Mouse (Mus musculus) midbrain, embryonic 14.5 days (tissue): ENCODE measurements around the gene Fam222b. TPM values are rescaled to one million over a fixed set of nuclear protein-coding genes. Genes with fewer than 3 reads are reported as not detected.

Source experiments
- ATAC-seq: fragments of 200-750 bp; cut with Nextera tagmentation; 2 replicates; pipeline ENCODE4 v1.8.0; 2017; ENCODE audit warnings: moderate number of reproducible peaks, moderate library complexity; ENCODE audit not compliant: low FRiP score, low TSS enrichment
- DNase-seq: peaks from one replicate; pipeline ENCODE4 v3.0.0-alpha.2; 2015
- H3K27ac ChIP-seq: fragments of 300-500 bp; sonication (generic); replicated peaks from 2 replicates; pipeline ENCODE4 v1.5.1; 2014; ENCODE audit warnings: mild to moderate bottlenecking, low read depth, low read length, moderate library complexity
- H3K27me3 ChIP-seq: fragments of 300-500 bp; sonication (generic); 2 replicates; pipeline ENCODE4 v1.6.1; 2014; ENCODE audit warnings: low read length, control low read depth, mixed read lengths; ENCODE audit not compliant: control insufficient read depth, insufficient read depth
- H3K36me3 ChIP-seq: fragments of 300-500 bp; sonication (generic); 2 replicates; pipeline ENCODE4 v1.6.1; 2014; ENCODE audit warnings: low read length, control low read depth; ENCODE audit not compliant: control insufficient read depth, insufficient read depth
- H3K4me1 ChIP-seq: fragments of 300-500 bp; sonication (generic); 2 replicates; pipeline ENCODE4 v1.6.1; 2014; ENCODE audit warnings: mild to moderate bottlenecking, antibody characterized with exemption, low read length, control low read depth; ENCODE audit not compliant: control insufficient read depth, insufficient read depth
- H3K4me2 ChIP-seq: fragments of 300-500 bp; sonication (generic); 2 replicates; pipeline ENCODE4 v1.6.1; 2014; ENCODE audit warnings: mild to moderate bottlenecking, low read length, moderate library complexity
- H3K4me3 ChIP-seq: fragments of 300-500 bp; sonication (generic); replicated peaks from 2 replicates; pipeline ENCODE4 v1.5.1; 2014; ENCODE audit warnings: low read depth, low read length
- H3K9ac ChIP-seq: fragments of 300-500 bp; sonication (generic); replicated peaks from 2 replicates; pipeline ENCODE4 v1.6.1; 2014; ENCODE audit warnings: mild to moderate bottlenecking, low read length, moderate library complexity
- H3K9me3 ChIP-seq: fragments of 300-500 bp; sonication (generic); 2 replicates; pipeline ENCODE4 v1.6.1; 2016; ENCODE audit warnings: low read length, control low read depth, mixed read lengths; ENCODE audit not compliant: control insufficient read depth
- WGBS: fragments of 180-500 bp; shearing (Covaris S2); extraction: QIAGEN DNeasy Blood & Tissue Kit; methylation state at CpG from one replicate; pipeline ENCODE4 v1.1.7; 2014; 5-methylcytosine and 5-hydroxymethylcytosine counted together
- polyA plus RNA-seq: library from polyadenylated mRNA; unstranded; fragments of >200 nt; fragmentation: Nextera tagmentation; extraction: Ambion mirVana; gene quantifications from 2 replicates; pipeline ENCODE4 v1.2.1, GENCODE M21; 2014

Gene Fam222b
- polyA plus RNA-seq, 1 experiment from 2014 or later, result 30.4 TPM

DNA sequence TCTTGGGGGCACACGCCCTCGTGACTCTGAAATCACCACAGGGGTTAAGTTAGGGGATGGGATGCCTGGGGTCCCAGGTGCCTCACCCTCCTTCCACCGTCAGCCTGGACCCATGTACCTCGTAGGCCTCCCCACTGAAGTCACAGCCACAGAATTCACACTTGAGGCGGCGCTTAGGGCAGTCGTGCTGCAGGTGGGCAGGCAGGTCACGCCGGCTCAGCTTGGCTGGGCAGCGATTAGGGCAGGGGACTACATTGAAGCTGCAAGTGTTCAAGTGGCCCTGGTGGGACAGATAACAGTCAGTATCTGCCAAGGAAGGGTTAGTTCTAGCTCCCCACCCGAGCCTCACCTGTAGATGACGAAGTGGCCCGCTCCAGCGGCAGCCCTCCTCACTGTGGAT lies 66.7 kb downstream of the Fam222b start:
- 92% methylated on average over 14 of the region's 14 CpGs for WGBS
- Histone ChIP-seq H3K9ac (no peak overlapping the region), H3K4me2 (no peak overlapping the region), H3K27me3 (no peaks in the 10 kb centered on the region), H3K9me3 (no peaks in the 10 kb centered on the region), H3K4me1 (peaks cover 25% of the 10 kb centered on the region), H3K4me3 (no peak overlapping the region), H3K36me3 (peaks cover 58% of the 10 kb centered on the region), H3K27ac (no peak overlapping the region)
- DNase-seq (no peak), ATAC-seq (no peak)

GRCm38 (mm10) chr11:78161968-78162367 lies 67.5 kb downstream of the Fam222b start:
- peak overlapping the region; percentile 86 for H3K4me2 ChIP-seq
- 0 out of 2 replicates have a peak overlapping the region, but pooled peaks have one; percentile 100 for H3K4me3 ChIP-seq
- H3K4me1 ChIP-seq, result peaks cover 26% of the 10 kb centered on the region
- H3K27ac ChIP-seq, result peak overlapping the region; percentile 97; the same call in 1 of the 2 replicates
- peak overlapping the region; percentile 100; the same call in 1 of the 2 replicates for H3K9ac ChIP-seq
- H3K27me3 ChIP-seq, result no peaks in the 10 kb centered on the region
- ATAC-seq (no peak), DNase-seq (no peak)
- WGBS, result 72% methylated on average over 4 of the region's 4 CpGs
- H3K36me3 ChIP-seq, result peaks cover 52% of the 10 kb centered on the region
- H3K9me3 ChIP-seq, result no peaks in the 10 kb centered on the region

- Histone ChIP-seq H3K36me3 (peaks cover 48% of the 10 kb centered on the region), H3K4me1 (peaks cover 26% of the 10 kb centered on the region), H3K4me2 (peak overlapping the region; percentile 86), H3K27me3 (no peaks in the 10 kb centered on the region), H3K9me3 (no peaks in the 10 kb centered on the region), H3K4me3 (peak overlapping the region; percentile 100), H3K27ac (peak overlapping the region; percentile 97), H3K9ac (peak overlapping the region; percentile 100)
- 33% methylated on average over 6 of the region's 6 CpGs for WGBS
- DNase-seq, result no peak
- no peak for ATAC-seq
Observed at GRCm38 (mm10) chr11:78162504-78162903, 68.0 kb downstream of the Fam222b start.

GRCm38 (mm10) chr11:78163045-78163444 lies 68.6 kb downstream of the Fam222b start:
- Histone ChIP-seq H3K4me1 (peaks cover 26% of the 10 kb centered on the region), H3K36me3 (peaks cover 43% of the 10 kb centered on the region), H3K9ac (peak overlapping the region; percentile 100), H3K4me2 (peak overlapping the region; percentile 86), H3K27me3 (no peaks in the 10 kb centered on the region), H3K4me3 (peak overlapping the region; percentile 100), H3K27ac (peak overlapping the region; percentile 97), H3K9me3 (no peaks in the 10 kb centered on the region)
- 93% methylated on average over 2 of the region's 2 CpGs for WGBS
- DNase-seq (no peak), ATAC-seq (no peak)

DNA sequence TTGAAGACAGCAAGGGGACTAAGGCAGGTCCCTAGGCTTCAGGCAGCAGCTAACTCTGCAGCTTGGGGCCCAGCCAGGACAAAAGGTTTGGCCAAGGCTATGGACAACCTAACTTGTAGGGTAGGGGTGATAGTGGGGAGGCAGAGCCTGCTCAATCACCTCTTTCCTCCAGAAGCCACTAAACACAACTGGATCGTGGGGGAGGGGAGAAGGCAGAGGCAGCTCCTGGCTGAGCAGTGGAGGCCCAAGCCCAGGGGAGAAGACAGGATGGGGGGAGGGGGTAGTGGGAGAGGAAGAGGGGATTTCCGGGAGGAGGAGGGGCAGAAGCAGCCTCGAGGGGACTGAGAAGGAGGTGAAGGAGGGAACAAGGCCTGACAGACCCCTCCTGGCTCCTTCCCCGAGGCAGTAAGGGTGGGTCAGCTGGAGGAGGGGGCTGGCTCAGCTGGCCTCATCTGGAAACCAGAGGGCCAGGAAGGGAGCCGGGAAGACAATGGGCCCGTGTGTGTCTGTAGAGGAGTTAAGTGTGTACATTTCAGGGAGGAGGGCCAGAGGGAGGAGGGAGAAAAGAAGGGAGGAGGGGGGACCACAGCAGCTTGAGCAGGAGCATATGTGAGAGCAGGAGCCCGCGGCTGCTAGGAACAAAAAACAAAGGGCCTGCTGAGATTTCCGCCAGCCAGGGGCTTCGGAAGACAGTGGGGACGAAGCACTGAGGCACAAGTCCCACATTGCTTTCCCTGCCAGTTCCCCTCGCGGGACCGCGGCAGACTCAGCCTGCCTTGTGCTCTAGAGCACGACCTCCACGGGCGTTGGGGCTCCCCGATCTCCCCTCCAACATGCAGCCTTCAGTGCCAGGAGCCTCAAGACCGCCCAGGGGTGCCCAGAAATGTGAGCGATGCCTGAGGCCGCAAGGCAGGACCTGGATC lies 69.5 kb downstream of the Fam222b start:
- no peaks in the 10 kb centered on the region for H3K27me3 ChIP-seq
- H3K4me2 ChIP-seq, result peak overlapping the region; percentile 86
- H3K36me3 ChIP-seq, result peaks cover 34% of the 10 kb centered on the region
- ATAC-seq (peak; percentile 64), DNase-seq (peak; percentile 87)
- H3K27ac ChIP-seq, result peak overlapping the region; percentile 97
- peaks cover 26% of the 10 kb centered on the region for H3K4me1 ChIP-seq
- H3K4me3 ChIP-seq, result peak overlapping the region; percentile 100
- 0% methylated on average over 22 of the region's 22 CpGs for WGBS
- no peaks in the 10 kb centered on the region for H3K9me3 ChIP-seq
- H3K9ac ChIP-seq, result peak overlapping the region; percentile 100

DNA sequence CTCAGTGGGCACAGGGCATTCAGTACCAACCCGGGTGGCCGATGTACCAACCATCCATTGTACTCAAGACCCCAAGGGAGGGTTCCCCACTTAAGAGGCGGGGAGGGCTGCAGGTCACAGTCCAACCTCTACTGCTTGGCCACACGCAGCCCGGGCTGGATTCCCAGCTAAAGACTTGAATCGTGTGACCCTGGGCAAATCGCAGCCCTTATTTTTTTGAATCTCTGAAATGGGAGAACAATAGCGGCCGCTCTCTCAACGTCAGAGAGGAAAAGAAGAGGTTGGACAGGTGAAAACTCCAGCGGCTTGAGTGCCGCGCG lies 70.1 kb downstream of the Fam222b start:
- H3K9me3 ChIP-seq, result no peaks in the 10 kb centered on the region
- H3K36me3 ChIP-seq, result peaks cover 28% of the 10 kb centered on the region
- H3K9ac ChIP-seq, result peak overlapping the region; percentile 100
- DNase-seq, result peak; percentile 55
- peak overlapping the region; percentile 97 for H3K27ac ChIP-seq
- H3K4me3 ChIP-seq, result peak overlapping the region; percentile 100
- peak; percentile 4; the same call in 1 of the 2 replicates for ATAC-seq
- peaks cover 26% of the 10 kb centered on the region for H3K4me1 ChIP-seq
- no peaks in the 10 kb centered on the region for H3K27me3 ChIP-seq
- peak overlapping the region; percentile 86 for H3K4me2 ChIP-seq
- under 1% methylated on average over 14 of the region's 14 CpGs for WGBS

DNA sequence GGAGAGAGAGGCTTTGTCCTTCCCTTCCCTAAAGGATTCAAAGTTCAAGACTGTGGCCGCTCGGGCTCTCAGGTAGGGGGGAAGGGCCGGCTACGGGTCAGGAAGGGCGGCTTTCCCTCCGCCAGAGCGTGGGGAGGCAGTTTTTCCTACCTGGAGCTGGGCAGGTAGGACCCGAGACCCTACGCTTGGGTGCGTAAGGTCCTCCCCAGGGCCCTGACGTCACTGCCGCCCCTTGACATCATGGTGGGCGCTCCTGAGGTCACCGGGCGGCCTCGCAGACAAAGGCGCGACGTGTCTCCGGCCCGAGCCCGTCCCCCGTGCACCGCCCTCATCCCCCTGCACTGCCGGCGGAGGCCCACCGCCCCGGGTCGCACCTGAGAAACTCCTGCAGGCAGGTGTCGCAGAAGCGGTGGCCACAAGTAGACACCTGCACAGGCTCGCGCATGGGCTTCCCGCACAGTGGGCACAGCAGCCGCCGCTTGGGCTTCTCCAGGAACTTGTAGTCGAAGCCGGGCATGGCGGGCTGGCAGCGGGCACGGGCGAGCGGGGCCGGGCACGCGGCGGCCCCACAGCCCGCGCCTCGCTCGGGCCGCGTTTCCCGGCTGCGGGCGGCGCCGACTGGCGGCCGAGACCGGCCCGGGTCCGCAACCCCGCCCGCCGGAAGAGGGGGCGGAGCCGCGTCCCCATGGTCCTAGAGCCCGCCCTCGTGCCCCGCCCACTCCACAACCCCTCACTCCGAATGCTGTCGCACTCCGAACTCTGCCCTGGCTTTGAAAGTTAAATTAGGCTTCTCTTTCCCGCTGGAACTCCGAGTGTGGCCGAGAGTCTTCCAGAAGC lies 70.7 kb downstream of the Fam222b start, which contains the start of gene Traf4:
Traf4 (minus strand) TSS at position 666 of the 837 bp plus-strand sequence.
- Histone ChIP-seq H3K4me3 (peak within 1 kb of the TSS; percentile 100), H3K36me3 (peaks cover 22% of the 10 kb centered on the region), H3K4me1 (peaks cover 26% of the 10 kb centered on the region), H3K4me2 (peak within 1 kb of the TSS; percentile 86), H3K9ac (peak within 1 kb of the TSS; percentile 100), H3K27ac (peak within 1 kb of the TSS; percentile 97), H3K9me3 (no peaks in the 10 kb centered on the region), H3K27me3 (no peaks in the 10 kb centered on the region)
- under 1% methylated on average over 77 of the region's 78 CpGs for WGBS
- DNase-seq (peak; percentile 96), ATAC-seq (peak; percentile 85)

DNA sequence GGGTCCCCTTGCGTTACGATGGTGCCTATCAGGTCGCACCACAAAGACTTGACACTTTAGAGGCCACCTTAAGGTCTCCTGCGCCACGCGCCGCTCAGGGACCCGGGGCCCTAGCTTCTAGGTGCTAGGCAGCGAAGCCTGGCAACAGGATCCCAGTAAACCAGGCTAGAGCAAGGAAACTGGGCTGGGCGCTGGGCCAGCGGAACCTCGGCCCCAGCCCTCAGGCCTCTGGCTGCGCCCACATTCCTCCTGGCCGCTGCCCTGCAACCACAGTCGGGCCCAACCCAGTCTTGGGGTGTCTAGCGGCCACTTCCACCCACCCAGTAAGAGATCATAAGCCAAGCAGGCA lies 71.3 kb downstream of the Fam222b start:
- H3K9ac ChIP-seq, result peak overlapping the region; percentile 100; the same call in 1 of the 2 replicates
- H3K9me3 ChIP-seq, result no peaks in the 10 kb centered on the region
- peak overlapping the region; percentile 100 for H3K4me3 ChIP-seq
- WGBS, result 3% methylated on average over 16 of the region's 16 CpGs
- H3K27ac ChIP-seq, result peak overlapping the region; percentile 97
- no peak for DNase-seq
- H3K36me3 ChIP-seq, result peaks cover 16% of the 10 kb centered on the region
- 0 out of 2 replicates have a peak, but pooled peaks have one; percentile 1 for ATAC-seq
- no peaks in the 10 kb centered on the region for H3K27me3 ChIP-seq
- H3K4me2 ChIP-seq, result peak overlapping the region; percentile 86
- H3K4me1 ChIP-seq, result peaks cover 26% of the 10 kb centered on the region
